Mouse (Mus musculus): Measurements from ENCODE around the gene Aldh1a7.
"Not testable (repeated sequence)": the region's sequence is repeated elsewhere in the genome, so short reads cannot be mapped to it uniquely, and the experiment has no call there.

GRCm38 (mm10) chr19:20647496-20647895 lies 79.9 kb downstream of the Aldh1a7 start:
- not testable (repeated sequence) for TF ChIP-seq POLR2A, CTCF (IDR thresholded peaks at IDR 0.05; ENCODE audit: extremely low read depth, insufficient read depth, low read length)

Measured in cortical plate, adult 2 months (tissue).